Mouse (Mus musculus): ENCODE measurements around the gene Bbs2. TPM values are rescaled to one million over a fixed set of nuclear protein-coding genes. Genes with fewer than 3 reads are reported as not detected.

The Bbs2 gene
- total and polyA plus RNA-seq, 2 experiments from 2014 or later, result 17.3 to 23.2 TPM

DNA sequence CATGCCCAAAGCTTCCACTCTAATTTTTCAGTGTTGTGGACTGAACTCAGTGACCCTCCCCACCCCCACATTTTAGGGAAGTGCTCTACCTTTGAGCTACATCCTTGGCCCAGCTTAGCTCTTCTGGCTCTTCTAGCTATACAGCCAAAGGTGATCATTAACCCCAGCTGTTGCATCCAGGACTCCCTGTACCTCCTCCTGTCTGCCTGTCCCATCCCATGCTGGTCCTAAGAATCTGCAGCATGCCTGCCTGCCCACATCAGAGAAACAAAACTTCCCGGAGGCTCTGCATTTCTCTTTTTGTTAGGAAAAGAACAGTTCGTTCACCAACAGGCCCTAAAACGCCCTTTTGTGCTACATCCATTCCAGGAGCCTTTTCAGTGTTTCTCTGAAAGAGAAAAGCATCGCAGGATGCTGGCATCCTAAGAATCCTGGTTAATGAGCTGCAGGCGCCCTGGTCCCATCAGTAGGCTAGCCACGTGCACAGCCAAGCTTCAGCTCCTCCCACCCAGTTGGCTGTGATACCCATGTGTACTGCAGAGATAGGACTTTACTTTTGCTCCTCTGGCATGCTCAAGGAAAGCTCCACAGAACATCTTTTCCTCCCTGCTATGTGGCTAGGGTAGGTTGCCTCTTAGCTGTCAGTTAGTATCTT is 20.2 kb upstream of the Bbs2 start:
- no peaks in the 10 kb centered on the region for H3K9me3 ChIP-seq (ENCODE audit: low read length)

DNA sequence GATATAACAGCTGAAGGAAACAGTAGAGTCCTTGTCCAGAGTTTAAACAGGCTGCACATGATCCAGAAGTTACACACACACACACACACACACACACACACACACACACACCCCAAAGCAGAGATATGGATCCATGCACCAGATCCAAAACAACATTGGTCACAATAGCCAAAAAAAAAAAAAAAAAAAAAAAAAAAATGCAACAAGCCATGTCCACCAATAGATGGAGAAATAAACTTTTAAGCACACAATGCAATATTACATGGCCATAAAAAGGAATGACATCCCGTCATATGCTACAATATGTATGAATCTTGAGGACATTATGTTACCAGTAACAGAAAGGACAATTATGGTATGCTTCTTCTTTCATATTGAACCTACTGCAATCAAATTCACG is 15.2 kb upstream of the Bbs2 start:
- H3K4me3 ChIP-seq (ENCODE audit: low read length), result no peak overlapping the region
- H3K27ac ChIP-seq, result no peak overlapping the region
- WGBS, result 87% methylated on average over 2 of the region's 2 CpGs

More for the DNA sequence above, 20.2 kb upstream of the Bbs2 start:
- Histone ChIP-seq H3K4me3 (ENCODE audit: low read length) (no peak overlapping the region), H3K27ac (peak overlapping the region; percentile 81), H3K4me2 (ENCODE audit: low read depth, low read length) (peak overlapping the region; percentile 25; the same call in 1 of the 2 replicates), H3K36me3 (ENCODE audit: insufficient read depth, low read length) (no peaks in the 10 kb centered on the region), H3K9ac (replicated peaks; ENCODE audit: low read length) (no peak overlapping the region), H3K27me3 (ENCODE audit: insufficient read depth, low read length) (no peaks in the 10 kb centered on the region), H3K4me1 (ENCODE audit: insufficient read depth, low read length) (0 out of 2 replicates have a peak, but pooled peaks cover 7% of the 10 kb centered on the region)
- ATAC-seq, result peak; percentile 92
- WGBS, result 2% methylated on average over 6 of the region's 6 CpGs
- TF ChIP-seq CTCF (IDR thresholded peaks at IDR 0.05; ENCODE audit: low read depth), result no peak
- peak; percentile 81 for DNase-seq (ENCODE audit: low spot score)

DNA sequence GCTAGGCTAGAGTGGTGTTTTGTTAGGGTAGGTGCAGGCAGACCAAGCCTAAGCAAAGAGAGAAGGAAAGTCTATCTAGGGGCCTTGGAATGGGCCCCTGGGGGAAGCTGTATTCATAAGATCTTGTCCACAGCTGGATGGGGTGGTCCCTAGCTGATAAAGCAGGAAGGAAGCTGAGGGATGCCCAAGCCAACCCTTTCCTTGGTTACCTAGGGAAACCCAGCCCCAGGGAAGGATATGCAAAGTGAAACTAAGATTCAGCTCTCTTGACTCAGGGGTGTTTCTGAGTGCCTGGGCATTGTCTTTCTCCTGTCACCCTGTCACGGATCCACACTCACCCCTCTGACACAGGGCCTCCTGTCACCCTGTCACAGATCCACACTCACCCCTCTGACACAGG is 14.7 kb upstream of the Bbs2 start:
- no peak overlapping the region for H3K4me3 ChIP-seq (ENCODE audit: low read length)
- no peaks in the 10 kb centered on the region for H3K9me3 ChIP-seq (ENCODE audit: low read length)
- ATAC-seq (no peak), DNase-seq (ENCODE audit: low spot score) (no peak)
- no peak overlapping the region for H3K27ac ChIP-seq
- 29% methylated on average over 1 of the region's 1 CpGs for WGBS
- H3K4me1 ChIP-seq (ENCODE audit: insufficient read depth, low read length), result 0 out of 2 replicates have a peak, but pooled peaks cover 4% of the 10 kb centered on the region
- H3K9ac ChIP-seq (replicated peaks; ENCODE audit: low read length), result no peak overlapping the region
- no peak for TF ChIP-seq CTCF (IDR thresholded peaks at IDR 0.05; ENCODE audit: low read depth)
- no peaks in the 10 kb centered on the region for H3K36me3 ChIP-seq (ENCODE audit: insufficient read depth, low read length)
- no peak overlapping the region for H3K4me2 ChIP-seq (ENCODE audit: low read depth, low read length)
- H3K27me3 ChIP-seq (ENCODE audit: insufficient read depth, low read length), result no peaks in the 10 kb centered on the region

More for the DNA sequence above, 15.2 kb upstream of the Bbs2 start:
- Histone ChIP-seq H3K9ac (replicated peaks; ENCODE audit: low read length) (no peak overlapping the region), H3K4me2 (ENCODE audit: low read depth, low read length) (no peak overlapping the region), H3K36me3 (ENCODE audit: insufficient read depth, low read length) (no peaks in the 10 kb centered on the region), H3K27me3 (ENCODE audit: insufficient read depth, low read length) (no peaks in the 10 kb centered on the region), H3K4me1 (ENCODE audit: insufficient read depth, low read length) (0 out of 2 replicates have a peak, but pooled peaks cover 4% of the 10 kb centered on the region), H3K9me3 (ENCODE audit: low read length) (no peaks in the 10 kb centered on the region)
- no peak for TF ChIP-seq CTCF (IDR thresholded peaks at IDR 0.05; ENCODE audit: low read depth)
- no peak for ATAC-seq
- DNase-seq (ENCODE audit: low spot score), result no peak

DNA sequence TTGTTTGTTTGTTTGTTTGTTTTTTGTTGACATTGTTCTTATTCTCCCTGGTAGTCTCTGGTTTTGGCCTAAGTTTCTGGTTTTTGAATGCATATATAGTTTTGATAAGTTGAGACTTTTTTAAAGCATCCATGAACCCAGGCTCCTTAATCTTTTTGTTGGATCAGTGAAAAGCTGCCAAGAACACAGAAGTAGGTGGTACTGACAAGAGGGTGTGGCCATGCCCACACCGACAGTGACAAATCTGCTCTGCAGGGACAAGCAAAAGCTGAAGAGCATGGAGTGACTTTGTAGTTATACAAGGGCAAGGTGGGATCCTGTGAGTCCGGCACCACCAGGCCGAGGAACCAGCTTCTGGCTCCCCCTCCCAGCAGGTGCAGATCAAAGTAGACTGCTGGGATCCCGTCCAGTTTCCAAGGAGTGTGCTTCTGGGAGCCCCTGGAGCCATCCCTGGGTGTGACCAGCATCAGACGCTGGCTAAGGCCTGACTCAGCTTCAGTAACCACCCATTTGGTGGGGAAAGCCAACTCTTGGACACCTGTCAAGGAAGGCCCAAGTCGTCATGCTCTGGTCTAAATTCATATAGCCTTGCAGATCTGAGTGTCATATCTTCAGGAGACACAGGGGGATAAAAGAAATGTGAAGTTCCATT is 11.9 kb upstream of the Bbs2 start:
- H3K27ac ChIP-seq, result no peak overlapping the region
- WGBS, result 54% methylated on average over 6 of the region's 6 CpGs
- H3K4me1 ChIP-seq (ENCODE audit: insufficient read depth, low read length), result no peaks in the 10 kb centered on the region
- H3K4me2 ChIP-seq (ENCODE audit: low read depth, low read length), result no peak overlapping the region
- no peak for ATAC-seq
- no peak for TF ChIP-seq CTCF (IDR thresholded peaks at IDR 0.05; ENCODE audit: low read depth)
- no peak overlapping the region for H3K9ac ChIP-seq (replicated peaks; ENCODE audit: low read length)
- H3K36me3 ChIP-seq (ENCODE audit: insufficient read depth, low read length), result no peaks in the 10 kb centered on the region
- H3K9me3 ChIP-seq (ENCODE audit: low read length), result no peaks in the 10 kb centered on the region
- no peaks in the 10 kb centered on the region for H3K27me3 ChIP-seq (ENCODE audit: insufficient read depth, low read length)
- no peak overlapping the region for H3K4me3 ChIP-seq (ENCODE audit: low read length)
- DNase-seq (ENCODE audit: low spot score), result no peak

DNA sequence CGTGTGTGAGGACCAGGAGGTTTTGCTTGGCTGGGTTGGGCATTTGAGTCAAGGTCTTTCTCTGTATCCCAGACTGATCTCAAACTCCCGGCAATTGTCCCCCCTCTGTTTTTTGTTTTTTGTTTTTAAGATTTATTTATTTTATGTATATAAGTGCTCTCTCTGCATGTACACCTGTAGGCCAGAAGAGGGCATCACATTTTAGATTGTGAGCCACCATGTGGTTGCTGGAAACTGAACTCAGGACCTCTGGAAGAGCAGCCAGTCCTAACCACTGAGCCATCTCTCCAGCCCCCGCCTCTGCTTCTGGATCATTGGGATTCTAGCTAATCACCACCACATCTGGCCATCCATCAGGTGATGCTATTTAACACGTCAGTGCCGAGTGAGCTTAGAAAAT is 11.1 kb upstream of the Bbs2 start:
- Histone ChIP-seq H3K27ac (no peak overlapping the region), H3K4me3 (ENCODE audit: low read length) (no peak overlapping the region), H3K4me2 (ENCODE audit: low read depth, low read length) (no peak overlapping the region), H3K4me1 (ENCODE audit: insufficient read depth, low read length) (no peaks in the 10 kb centered on the region), H3K36me3 (ENCODE audit: insufficient read depth, low read length) (no peaks in the 10 kb centered on the region), H3K9ac (replicated peaks; ENCODE audit: low read length) (no peak overlapping the region), H3K9me3 (ENCODE audit: low read length) (no peaks in the 10 kb centered on the region), H3K27me3 (ENCODE audit: insufficient read depth, low read length) (no peaks in the 10 kb centered on the region)
- no peak for DNase-seq (ENCODE audit: low spot score)
- ATAC-seq, result no peak
- peak; percentile 20 for TF ChIP-seq CTCF (IDR thresholded peaks at IDR 0.05; ENCODE audit: low read depth)
- WGBS, result 70% methylated on average over 5 of the region's 5 CpGs

DNA sequence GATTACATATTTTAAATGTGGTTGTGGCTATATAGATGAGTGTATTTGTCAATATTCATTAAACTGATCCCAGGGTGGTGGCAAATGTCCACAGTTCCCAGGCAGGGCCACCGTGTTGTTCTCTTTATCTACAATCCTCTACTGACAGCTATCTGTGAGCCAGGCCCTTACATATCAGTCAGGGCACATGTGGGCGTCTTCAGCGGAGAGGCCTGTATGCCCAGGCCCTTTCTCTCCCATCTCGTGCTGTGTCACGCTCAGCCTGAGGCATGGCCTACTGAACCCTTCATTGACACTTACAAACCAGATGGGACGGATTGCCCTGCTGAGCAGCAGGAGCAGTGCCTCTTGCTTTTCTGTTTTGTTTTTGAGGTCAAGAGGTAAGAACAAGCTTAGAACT is 10.7 kb upstream of the Bbs2 start:
- DNase-seq (ENCODE audit: low spot score) (no peak), ATAC-seq (no peak)
- H3K4me2 ChIP-seq (ENCODE audit: low read depth, low read length), result no peak overlapping the region
- H3K9ac ChIP-seq (replicated peaks; ENCODE audit: low read length), result no peak overlapping the region
- H3K36me3 ChIP-seq (ENCODE audit: insufficient read depth, low read length), result no peaks in the 10 kb centered on the region
- no peaks in the 10 kb centered on the region for H3K9me3 ChIP-seq (ENCODE audit: low read length)
- no peak overlapping the region for H3K27ac ChIP-seq
- H3K4me3 ChIP-seq (ENCODE audit: low read length), result no peak overlapping the region
- no peak for TF ChIP-seq CTCF (IDR thresholded peaks at IDR 0.05; ENCODE audit: low read depth)
- no peaks in the 10 kb centered on the region for H3K27me3 ChIP-seq (ENCODE audit: insufficient read depth, low read length)
- 70% methylated on average over 6 of the region's 6 CpGs for WGBS
- H3K4me1 ChIP-seq (ENCODE audit: insufficient read depth, low read length), result no peaks in the 10 kb centered on the region

DNA sequence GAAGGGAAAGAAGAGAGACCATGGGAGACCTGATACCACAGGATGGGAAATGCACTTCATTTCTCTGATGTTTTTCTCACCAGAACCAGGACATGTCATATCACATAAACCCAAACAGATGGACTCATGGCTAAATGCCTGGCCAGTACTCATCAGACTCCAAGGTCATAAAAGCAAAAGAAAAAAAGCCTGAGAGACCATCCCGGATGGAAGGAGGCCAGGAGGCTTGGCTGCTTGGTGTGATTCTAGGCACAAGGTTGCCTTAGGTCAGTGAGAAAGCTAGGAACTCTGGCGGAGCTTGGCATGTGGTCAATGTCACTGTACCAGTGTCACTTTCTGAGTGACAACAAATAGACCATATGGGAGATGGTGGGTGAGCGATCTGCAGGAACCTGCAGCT is 9.1 kb upstream of the Bbs2 start:
- Histone ChIP-seq H3K4me2 (ENCODE audit: low read depth, low read length) (no peak overlapping the region), H3K4me1 (ENCODE audit: insufficient read depth, low read length) (no peaks in the 10 kb centered on the region), H3K36me3 (ENCODE audit: insufficient read depth, low read length) (no peaks in the 10 kb centered on the region), H3K27ac (no peak overlapping the region), H3K4me3 (ENCODE audit: low read length) (no peak overlapping the region), H3K27me3 (ENCODE audit: insufficient read depth, low read length) (no peaks in the 10 kb centered on the region), H3K9me3 (ENCODE audit: low read length) (no peaks in the 10 kb centered on the region), H3K9ac (replicated peaks; ENCODE audit: low read length) (no peak overlapping the region)
- TF ChIP-seq CTCF (IDR thresholded peaks at IDR 0.05; ENCODE audit: low read depth), result no peak
- WGBS, result 69% methylated on average over 3 of the region's 3 CpGs
- ATAC-seq (no peak), DNase-seq (ENCODE audit: low spot score) (no peak)

Measured in hindbrain, postnatal 0 days (tissue).